Mouse (Mus musculus) bone marrow, adult 2 months (tissue): Measurements from ENCODE around the gene Ifitm10.

Experiments
- CTCF ChIP-seq: fragments of 200-500 bp; IDR thresholded peaks from 2 replicates; pipeline ENCODE4 v1.5.1; 2011; ENCODE audit warnings: low read length, control low read depth; ENCODE audit not compliant: control insufficient read depth, insufficient read depth
- POLR2A ChIP-seq: fragments of 200-500 bp; IDR thresholded peaks from 2 replicates; pipeline ENCODE4 v1.6.1; 2011; ENCODE audit warnings: low read depth, mild to moderate bottlenecking, control low read depth, low read length, borderline replicate concordance; ENCODE audit not compliant: control insufficient read depth

- no peak for TF ChIP-seq CTCF
- no peak for TF ChIP-seq POLR2A
Observed at GRCm38 (mm10) chr7:142381175-142381574, 7.6 kb upstream of the Ifitm10 start.
